Mouse (Mus musculus): ENCODE measurements around the gene 1700113H08Rik.

Gene 1700113H08Rik

DNA sequence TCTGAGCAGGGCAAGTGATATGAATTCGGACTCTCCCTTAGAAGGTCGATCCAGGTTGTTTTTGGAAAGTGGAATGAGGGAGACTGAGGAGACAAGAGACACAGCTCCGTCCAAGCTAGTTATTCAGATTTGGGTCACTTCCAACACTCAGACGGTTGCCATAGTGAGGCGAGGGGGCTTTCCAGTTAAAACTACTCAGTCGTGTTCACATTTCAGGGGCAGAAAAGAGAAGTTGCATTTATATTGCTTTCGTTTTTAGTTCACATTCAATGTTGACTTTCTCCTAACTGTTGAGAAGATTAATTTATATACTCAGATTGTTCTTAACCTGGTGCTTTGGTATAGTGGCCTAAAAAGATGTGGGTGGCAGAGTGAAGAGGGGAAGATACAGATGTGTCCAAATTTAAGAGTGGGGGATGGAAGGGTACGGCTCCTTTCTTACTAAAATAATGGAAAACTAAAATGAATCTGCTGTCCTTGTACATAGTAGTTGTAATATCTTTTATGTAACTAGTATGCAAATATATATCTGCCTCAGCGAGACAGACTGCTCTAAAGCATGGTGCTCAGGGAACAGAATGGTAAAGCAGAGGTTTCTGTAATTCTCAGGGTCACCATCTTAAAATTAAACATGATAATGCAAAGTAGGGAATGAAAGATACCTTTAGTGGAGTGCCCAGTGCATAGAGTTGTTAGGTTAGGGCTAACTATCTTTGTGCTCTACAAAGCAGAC is 49.9 kb downstream of the 1700113H08Rik start:
- no peak for TF ChIP-seq GATA4 (IDR thresholded peaks at IDR 0.05; ENCODE audit: insufficient replicate concordance, low read length)

DNA sequence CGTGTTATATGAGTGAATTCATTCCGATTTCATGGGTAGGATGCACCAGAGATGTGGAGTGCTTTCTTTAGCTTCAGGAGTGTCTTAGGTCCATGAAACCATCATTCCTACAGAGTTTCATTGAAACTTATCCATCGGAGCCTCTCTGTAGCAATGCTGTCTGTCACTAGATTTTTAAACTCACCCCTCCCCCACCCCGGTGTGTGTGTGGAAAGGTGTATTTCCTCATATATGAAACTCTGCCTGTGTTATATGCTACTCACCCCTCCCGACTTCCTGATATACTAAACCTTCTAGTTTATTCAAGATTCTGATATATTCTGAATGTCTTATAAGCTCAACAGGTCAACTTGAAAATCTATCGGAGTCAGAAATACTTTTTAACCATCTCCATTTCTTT is 50.5 kb downstream of the 1700113H08Rik start:
- no peak for TF ChIP-seq GATA4 (IDR thresholded peaks at IDR 0.05; ENCODE audit: insufficient replicate concordance, low read length)

DNA sequence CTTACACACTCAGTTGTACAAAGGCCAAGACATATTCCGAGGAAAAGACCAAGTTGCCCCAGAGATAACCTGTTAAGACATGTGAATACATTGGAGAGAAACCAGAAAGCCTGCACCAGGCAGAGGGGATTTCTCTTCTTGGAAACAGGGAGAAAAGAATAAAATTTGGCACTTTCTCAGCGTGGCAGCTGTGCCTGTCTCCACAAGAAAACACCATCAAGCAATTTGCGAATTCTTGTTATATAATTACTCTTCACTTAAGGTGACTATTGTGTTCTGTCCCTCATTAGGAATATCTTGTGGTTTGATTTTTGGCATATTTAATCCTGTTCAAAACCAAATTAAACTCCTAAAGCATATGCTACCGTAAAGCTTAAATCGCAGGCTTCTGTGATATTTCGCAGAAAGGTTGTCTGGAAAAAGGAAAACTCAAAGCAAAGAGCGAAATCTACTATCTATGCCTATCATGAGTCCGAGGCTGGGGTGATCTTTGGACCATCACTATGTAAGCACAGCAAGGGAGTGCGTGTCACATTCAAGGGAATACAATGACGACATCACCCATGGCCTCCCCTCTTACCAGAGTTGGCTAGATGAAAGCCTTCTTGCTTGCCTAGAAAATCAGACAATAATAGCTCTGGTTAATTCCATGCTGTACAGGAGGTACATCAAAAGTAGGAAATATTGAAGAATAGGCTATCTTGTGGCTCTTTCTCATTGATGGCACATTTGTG is 51.4 kb downstream of the 1700113H08Rik start:
- no peak for TF ChIP-seq GATA4 (IDR thresholded peaks at IDR 0.05; ENCODE audit: insufficient replicate concordance, low read length)

DNA sequence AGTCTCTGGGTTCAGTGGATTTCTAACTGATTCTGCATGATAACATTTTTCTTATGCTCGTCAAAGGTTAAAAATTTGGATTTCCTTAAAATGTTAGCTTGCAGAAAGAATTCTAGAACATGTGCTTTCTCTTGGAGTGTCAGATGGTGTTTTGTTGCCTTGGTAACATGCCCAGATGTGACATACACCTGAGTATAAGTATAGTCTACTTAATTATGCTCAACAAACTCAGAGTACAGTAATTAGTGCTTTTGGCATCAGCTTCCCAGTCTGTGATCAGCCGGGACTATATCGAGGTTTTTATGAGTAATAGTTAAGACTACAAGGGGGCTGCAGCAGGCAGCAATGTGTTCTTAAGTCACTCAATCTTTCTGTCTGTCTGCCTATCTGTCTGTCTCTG is 53.1 kb downstream of the 1700113H08Rik start:
- TF ChIP-seq GATA4 (IDR thresholded peaks at IDR 0.05; ENCODE audit: insufficient replicate concordance, low read length) = no peak

DNA sequence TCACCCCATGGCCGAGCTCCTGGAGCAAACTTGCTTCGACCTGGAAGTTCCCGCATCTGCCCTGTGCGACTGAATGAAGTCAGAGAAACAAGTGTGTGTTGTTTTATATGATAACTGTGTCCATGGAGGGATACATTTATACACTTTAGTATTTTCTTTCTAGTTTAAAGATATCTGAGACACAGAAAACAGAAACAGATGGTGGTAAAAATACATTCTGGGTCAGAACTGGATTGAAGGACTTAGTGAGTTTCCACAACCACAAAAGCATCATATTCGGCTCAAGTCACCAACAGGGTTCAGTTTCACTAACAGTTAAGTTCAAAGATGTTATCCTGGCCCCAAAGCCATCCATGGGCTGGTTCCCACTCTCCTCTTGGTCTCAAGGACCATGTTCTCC is 67.2 kb downstream of the 1700113H08Rik start:
- no peak for TF ChIP-seq GATA4 (IDR thresholded peaks at IDR 0.05; ENCODE audit: insufficient replicate concordance, low read length)

DNA sequence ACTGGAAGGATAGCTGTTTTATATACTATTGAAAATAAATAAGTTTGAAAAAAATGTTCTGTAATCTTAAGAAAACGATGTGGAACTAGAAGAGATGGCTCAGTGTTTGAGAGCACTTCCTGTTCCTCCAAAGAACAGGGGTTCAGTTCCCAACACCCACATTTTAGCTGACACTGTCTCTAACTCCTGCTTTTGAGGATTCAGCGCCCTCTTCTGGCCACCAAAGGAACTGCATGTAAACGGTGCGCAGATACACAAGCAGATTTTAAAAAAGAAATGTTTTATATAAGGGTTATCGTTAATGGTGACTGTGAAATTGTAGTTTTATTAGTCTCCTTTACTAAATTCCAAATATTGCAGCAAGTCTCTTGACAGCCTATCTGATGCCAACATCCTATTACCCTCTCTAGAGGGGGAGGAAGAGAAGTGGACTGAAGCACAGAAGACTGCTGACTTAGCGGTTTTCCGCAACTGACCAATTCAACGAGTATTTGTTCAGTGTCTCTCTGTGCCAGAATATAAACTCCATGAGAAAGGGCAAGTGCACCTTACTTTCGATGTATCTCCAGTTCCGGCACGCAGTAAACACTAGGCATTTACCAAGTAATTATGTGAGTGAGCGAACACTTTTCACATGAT is 68.5 kb downstream of the 1700113H08Rik start:
- TF ChIP-seq GATA4 (IDR thresholded peaks at IDR 0.05; ENCODE audit: insufficient replicate concordance, low read length) = no peak

DNA sequence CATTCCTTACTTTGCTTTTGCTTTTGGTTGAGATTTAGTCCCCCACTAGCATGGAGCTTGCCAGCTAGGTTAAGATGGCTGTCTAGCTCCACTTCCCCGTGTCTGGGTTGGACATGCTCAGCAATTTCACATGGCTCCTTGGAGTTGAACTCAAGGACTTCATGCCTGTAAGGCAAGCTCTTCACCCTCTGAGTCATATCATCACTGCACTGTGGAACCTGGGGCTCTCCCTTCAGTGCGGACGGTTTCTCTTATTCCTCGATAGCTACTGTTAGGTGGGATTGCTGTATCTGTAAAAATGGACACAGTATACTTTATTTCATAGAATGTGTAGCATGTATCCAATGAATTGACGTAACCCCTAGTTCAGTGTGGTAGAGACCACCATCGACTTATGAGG is 93.2 kb downstream of the 1700113H08Rik start:
- no peak for TF ChIP-seq GATA4 (IDR thresholded peaks at IDR 0.05; ENCODE audit: insufficient replicate concordance, low read length)

DNA sequence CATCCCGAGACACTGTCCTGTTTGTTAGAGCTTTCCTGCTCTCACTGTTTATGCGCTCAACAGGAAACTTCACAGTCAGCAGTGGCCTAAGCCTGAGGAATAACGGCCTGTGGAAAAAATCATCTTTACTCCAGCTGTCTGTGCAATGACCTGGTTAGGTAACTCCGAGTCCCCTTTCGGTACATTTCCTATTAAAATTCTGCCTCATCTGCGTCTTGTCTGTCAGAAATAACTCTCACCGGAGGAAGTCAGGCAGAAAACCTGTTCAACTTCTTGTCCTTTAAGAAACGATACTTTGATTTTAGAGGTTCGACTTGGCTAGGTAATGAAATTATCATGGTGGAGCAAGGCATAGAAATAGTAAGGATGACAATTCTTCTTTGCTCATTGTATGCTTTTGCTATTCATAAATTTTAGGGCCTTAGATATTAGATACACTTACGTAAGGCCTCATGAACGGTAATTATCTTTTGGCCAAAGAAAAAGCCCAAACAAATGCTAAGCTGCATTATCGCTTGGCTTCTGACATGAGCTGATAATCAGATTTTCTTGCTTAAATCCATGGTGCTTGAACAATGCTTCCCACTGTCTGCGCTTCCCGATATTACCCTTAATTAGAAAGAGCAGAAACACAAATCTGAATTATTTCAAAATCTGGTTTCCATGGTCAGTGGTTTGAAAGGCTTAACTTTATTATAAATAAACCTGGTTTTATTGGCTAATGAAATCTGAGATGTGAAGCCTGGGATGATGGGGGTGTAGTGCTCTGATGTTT is 96.1 kb downstream of the 1700113H08Rik start:
- TF ChIP-seq GATA4 (IDR thresholded peaks at IDR 0.05; ENCODE audit: insufficient replicate concordance, low read length) = no peak

DNA sequence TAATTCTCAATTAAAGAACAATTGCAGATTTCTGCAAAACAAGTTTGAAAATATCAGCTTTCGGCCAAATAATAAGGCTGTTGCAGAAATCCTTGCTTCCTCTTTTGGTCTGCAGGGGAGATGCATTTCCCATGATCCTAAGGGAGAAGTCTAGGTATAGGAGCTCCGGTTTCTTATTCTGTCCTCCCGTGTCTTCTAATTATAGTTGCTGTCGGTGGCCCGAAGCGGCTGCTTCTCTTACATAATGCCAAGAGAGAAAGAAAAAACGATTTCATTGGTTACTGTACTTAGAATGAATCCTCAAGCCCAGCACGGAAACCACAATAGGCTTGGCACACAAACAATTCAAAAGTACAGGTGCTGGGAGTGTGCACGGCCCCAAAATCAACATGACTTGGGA is 101.9 kb downstream of the 1700113H08Rik start:
- TF ChIP-seq GATA4 (IDR thresholded peaks at IDR 0.05; ENCODE audit: insufficient replicate concordance, low read length) = no peak

DNA sequence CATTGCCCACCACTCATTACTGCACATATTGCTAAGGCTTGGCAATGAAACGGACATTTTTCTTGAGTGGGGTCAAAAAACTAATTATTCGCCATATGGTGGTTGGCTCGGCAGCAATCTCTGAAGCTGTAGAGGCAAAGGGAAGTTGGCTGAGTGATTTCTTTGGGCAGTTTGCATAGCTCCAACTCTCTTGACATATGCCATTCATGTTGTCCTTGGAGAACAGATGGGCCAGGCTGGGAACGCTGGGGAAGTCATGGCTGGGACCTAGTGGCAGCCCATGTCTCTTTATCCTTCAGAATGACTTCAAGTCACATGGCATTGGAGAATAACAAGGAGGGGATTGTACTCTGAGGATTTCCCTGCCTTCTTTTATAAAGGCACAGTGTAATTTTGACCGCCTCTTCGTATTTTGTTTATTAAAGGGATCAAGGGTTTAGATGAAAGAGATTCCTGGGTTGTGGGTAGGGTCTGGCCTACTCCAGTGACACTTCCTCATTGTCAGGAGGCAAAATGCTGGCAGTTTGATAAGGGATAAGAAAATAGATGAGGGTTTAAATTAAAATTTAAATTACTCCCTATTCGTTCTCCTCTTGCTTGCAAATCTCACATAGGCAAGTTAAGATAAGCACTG is 138.4 kb downstream of the 1700113H08Rik start:
- no peak for TF ChIP-seq GATA4 (IDR thresholded peaks at IDR 0.05; ENCODE audit: insufficient replicate concordance, low read length)

DNA sequence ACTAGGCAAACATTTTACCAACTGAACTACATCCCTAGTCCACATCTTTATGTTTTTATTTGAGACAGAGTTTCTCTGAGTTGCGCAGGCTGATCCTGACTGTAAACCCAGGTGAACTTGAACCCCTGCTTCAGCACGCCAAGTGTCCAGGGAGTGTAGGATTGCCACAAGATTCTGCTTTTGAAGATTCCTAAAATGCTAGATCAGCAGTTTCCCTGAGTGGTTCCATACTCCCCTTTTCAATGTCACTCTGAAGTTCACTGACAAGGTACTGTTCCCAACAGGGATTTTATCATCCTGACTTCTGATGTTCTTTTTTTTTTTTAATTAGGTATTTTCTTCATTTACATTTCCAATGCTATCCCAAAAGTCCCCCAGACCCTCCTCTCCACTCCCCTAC is 140.9 kb downstream of the 1700113H08Rik start:
- TF ChIP-seq GATA4 (IDR thresholded peaks at IDR 0.05; ENCODE audit: insufficient replicate concordance, low read length) = no peak

DNA sequence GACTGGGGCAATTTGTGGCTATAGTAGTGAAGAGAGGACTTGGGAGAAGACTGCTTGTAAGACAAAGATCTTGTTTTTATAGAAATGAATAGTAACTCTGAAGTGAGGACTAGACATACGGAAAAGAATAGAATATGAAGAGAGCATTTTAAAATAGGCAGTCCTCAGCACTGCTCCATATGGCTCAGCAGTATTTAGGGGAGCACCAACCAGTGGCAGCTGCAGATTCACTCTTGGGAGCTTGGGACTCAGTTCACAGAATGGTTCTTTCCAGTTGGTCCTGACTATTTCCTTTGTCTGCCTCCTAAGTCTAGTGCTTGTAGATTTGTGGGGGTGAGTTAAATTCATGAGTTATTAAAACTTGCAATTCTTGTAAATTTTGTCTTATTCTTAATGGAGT is 151.6 kb downstream of the 1700113H08Rik start:
- TF ChIP-seq GATA4 (IDR thresholded peaks at IDR 0.05; ENCODE audit: insufficient replicate concordance, low read length) = no peak

DNA sequence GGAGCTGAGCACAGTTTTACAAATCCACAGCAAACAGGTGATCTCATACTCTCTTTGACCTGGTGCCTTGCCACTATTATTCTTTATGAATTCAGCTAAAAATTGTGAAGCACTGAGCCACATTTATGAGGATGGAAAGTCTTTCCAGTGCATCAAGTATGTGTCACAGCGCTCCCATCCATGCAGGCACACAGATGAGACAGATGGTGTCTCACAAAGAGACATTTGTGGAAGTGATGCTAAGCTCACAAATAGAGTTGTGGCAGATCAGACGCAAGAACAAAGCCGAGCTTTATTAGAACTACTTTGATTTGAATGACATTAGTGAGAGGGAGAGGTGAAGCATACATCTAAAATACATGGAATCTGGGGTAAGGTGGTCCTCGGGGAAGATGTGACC is 153.2 kb downstream of the 1700113H08Rik start:
- no peak for TF ChIP-seq GATA4 (IDR thresholded peaks at IDR 0.05; ENCODE audit: insufficient replicate concordance, low read length)

DNA sequence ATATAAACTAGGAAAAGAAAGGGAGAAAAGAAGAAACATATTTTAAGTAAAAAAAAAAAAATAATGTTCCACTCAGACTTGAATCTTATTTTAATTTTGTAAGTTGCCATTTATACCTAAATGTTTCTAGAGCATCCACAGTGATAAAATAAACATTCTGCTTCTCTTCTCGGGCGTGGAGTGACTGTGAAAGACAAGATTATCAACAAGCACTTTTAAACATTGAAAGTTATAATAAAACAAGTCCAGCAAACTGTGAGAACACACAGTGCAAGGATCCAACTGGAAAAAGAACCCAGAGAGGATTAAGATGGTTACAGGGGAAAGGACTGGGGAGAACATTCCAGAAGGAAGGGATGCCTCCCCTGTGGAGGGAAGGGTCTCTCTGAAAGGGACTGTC is 155.0 kb downstream of the 1700113H08Rik start:
- no peak for TF ChIP-seq GATA4 (IDR thresholded peaks at IDR 0.05; ENCODE audit: insufficient replicate concordance, low read length)
